Mouse (Mus musculus) MEL-GATA-1-ER (cell line): ENCODE measurements at regions not wholly inside any gene's neighbourhood (a gene's known extent, or its start where the extent isn't known, plus 50 kb on each side); places are given as distances from the start of the nearest gene placed in this dataset.
"Not testable (repeated sequence)": the region's sequence is repeated elsewhere in the genome, so short reads cannot be mapped to it uniquely, and the experiment has no call there.

Experiments
- DNase-seq: peaks from one replicate; pipeline ENCODE4 v3.0.0-alpha.2; 2012; ENCODE audit warnings: low read depth; ENCODE audit errors: extremely low read depth

DNA sequence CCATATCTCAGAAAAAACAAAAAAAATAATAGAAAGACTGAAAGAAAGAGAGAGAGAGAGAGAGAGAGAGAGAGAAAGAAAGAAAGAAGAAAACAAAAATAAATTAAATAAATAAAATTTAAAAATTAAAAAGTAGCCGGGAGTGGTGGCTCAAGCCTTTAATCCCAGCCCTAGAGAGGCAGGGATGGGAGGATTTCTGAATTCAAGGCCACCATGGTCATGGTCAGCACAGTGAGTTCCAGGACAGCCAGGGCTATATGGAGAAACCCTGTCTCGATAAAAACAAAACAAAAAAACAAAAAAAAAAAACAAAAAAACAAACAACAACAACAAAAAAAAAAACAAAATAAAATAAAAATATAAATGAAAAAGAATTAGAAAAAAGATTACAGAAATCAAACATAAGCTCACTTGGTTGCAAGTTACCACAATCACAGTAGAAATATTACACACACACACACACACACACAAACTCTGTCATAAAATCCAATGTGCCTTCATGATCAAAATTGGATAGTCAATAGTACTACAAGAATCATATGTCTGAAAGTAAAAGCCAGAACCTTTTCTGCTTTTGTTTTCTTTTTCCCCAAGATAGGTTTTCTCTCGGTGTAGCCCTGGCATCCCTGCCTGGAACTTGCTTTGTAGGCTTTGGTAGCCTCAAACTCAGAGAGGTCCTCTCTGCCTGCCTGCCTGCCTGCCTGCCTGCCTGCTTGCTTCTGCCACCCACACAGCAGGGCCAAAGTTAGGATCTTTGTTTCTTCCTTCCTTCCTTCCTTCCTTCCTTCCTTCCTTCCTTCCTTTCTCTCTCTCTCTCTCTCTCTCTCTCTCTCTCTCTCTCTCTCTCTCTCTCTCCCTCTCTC is 476.1 kb upstream of the Olfr161 start:
- peak; percentile 46 for DNase-seq

- DNase-seq = peak; percentile 91
Observed at GRCm38 (mm10) chr16:3115336-3116112, 475.3 kb upstream of the Olfr161 start.

DNA sequence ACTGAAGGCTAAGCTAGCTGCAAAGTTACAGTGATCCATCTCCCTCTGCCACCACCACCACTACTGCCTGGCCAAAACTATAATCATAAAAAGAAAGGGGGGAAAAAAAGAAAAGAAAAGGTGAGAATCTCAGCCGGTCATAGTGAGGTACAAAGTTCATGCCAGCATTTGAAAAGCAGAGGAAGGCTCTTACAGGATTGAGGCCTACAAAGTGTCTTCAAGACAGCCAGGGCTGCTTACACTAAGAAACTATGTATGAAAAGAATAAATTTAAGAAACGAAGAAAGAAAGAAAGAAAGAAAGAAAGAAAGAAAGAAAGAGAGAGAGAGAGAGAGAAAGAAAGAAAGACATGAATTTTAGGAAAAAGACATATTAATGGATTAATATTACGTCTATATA is 474.7 kb upstream of the Olfr161 start:
- peak; percentile 59 for DNase-seq

DNA sequence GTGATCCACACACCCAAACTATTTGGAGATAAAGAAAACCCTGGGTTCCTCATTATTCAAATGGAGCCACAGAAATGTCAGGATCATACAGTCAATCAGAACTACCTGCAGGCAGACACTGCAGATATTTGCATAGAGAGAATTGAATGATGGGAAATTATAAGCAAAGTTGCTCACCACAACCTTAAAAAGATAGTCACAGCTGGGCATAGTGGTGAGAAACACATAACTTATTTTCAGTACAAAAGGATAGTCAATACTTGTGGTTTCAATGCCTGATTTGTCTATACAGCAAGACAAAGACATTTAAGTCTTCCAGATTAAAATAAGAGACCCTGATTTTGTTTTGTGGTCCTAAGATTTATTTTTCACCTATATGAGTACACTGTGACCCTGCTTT is 469.6 kb upstream of the Olfr161 start:
- DNase-seq = not testable (repeated sequence)

DNA sequence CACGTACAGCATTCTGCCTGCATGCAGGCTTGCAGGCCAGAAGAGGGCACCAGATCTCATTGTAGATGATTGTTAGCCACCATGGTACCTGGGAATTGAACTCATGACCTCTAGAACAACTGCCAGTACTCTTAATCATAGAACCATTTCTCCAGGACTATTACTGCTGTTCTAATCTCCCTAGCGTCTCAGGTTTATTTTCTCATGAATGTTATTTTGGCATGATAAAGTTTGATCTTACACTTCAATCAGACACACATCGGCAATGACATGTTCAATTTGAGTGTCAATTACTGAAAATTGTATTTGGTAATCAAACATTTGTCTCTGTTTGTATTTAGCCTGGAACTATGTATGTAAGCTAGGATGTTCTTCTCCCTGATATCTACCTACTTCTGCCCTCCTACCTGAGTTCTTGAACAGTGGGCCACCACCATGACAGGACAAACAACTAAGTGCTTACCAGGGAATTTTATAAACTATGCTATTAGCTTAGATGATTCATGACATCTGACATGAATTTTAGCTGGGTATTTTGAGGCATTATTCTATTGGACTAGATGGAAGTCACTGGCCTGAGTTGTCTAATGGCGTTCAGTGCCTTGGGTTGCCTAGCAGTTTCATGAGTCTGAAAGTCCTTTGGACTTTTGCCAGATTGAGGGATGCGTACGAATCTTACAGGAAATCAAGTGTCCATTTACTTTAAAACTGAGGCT is 468.5 kb upstream of the Olfr161 start:
- DNase-seq = not testable (repeated sequence)

- DNase-seq = peak; percentile 93
Observed at GRCm38 (mm10) chr16:3122861-3123477, 467.9 kb upstream of the Olfr161 start.

GRCm38 (mm10) chr16:3127317-3127716 is 463.5 kb upstream of the Olfr161 start:
- DNase-seq = not testable (repeated sequence)
